Mouse (Mus musculus) midbrain, embryonic 12.5 days (tissue): Measurements from ENCODE around the gene Nphp4. TPM values are rescaled to one million over a fixed set of nuclear protein-coding genes. Genes with fewer than 3 reads are reported as not detected.
"Not testable (repeated sequence)": the region's sequence is repeated elsewhere in the genome, so short reads cannot be mapped to it uniquely, and the experiment has no call there.

Source experiments
- ATAC-seq: fragments of 200-750 bp; cut with Nextera tagmentation; 2 replicates; pipeline ENCODE4 v1.8.0; 2017; ENCODE audit warnings: low read depth, moderate TSS enrichment, moderate library complexity; ENCODE audit not compliant: low FRiP score
- H3K27ac ChIP-seq: fragments of 300-500 bp; sonication (generic); replicated peaks from 2 replicates; pipeline ENCODE4 v1.5.1; 2016; ENCODE audit warnings: mild to moderate bottlenecking
- H3K27me3 ChIP-seq: fragments of 300-500 bp; sonication (generic); 2 replicates; pipeline ENCODE4 v1.6.1; 2016; ENCODE audit warnings: mild to moderate bottlenecking
- H3K36me3 ChIP-seq: fragments of 300-500 bp; sonication (generic); 2 replicates; pipeline ENCODE4 v1.6.1; 2016
- H3K4me1 ChIP-seq: fragments of 300-500 bp; sonication (generic); 2 replicates; pipeline ENCODE4 v1.6.1; 2016
- H3K4me2 ChIP-seq: fragments of 300-500 bp; sonication (generic); replicated peaks from 2 replicates; pipeline ENCODE4 v1.6.1; 2016; ENCODE audit warnings: mild to moderate bottlenecking, moderate library complexity
- H3K4me3 ChIP-seq: fragments of 300-500 bp; sonication (generic); 2 replicates; pipeline ENCODE4 v1.5.1; 2016; ENCODE audit warnings: mild to moderate bottlenecking
- H3K9ac ChIP-seq: fragments of 300-500 bp; sonication (generic); replicated peaks from 2 replicates; pipeline ENCODE4 v1.6.1; 2016; ENCODE audit warnings: mild to moderate bottlenecking, moderate library complexity
- H3K9me3 ChIP-seq: fragments of 300-500 bp; sonication (generic); 2 replicates; pipeline ENCODE4 v1.6.1; 2016; ENCODE audit warnings: mild to moderate bottlenecking
- WGBS: fragments of 180-500 bp; shearing (Covaris S2); methylation state at CpG from one replicate; pipeline ENCODE4 v1.1.7; 2016; 5-methylcytosine and 5-hydroxymethylcytosine counted together
- polyA plus RNA-seq: library from polyadenylated mRNA; unstranded; fragments of >200 nt; fragmentation: Nextera tagmentation; extraction: Ambion mirVana; gene quantifications from 2 replicates; pipeline ENCODE4 v1.2.1, GENCODE M21; 2016

The Nphp4 gene
- polyA plus RNA-seq, 1 experiment from 2014 or later = 8.1 TPM

DNA sequence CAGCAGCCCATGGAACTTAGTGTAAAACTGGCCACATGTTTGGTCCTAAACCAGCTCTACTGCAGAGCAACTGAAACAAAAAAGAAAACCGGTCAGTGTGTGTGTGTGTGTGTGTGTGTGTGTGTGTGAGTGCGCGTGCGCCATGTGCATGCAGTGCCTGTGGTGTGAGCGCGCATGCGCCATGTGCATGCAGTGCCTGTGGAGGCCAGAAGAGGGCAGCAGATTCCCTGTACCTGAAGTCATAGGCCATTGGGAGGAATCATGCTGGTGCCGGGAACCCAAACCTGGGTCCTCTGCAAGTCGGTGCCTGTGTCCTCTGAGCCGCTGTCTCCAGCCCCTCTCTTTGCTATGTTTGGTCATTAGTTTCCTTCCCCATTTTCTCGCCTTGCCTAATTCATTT is 65.9 kb downstream of the Nphp4 start:
- Histone ChIP-seq H3K9ac (no peak overlapping the region), H3K9me3 (0 out of 2 replicates have a peak, but pooled peaks cover 3% of the 10 kb centered on the region), H3K4me2 (no peak overlapping the region), H3K36me3 (peaks cover 17% of the 10 kb centered on the region), H3K27me3 (peaks cover 3% of the 10 kb centered on the region; the same call in 1 of the 2 replicates), H3K4me1 (0 out of 2 replicates have a peak, but pooled peaks cover 2% of the 10 kb centered on the region), H3K4me3 (no peak overlapping the region), H3K27ac (no peak overlapping the region)
- ATAC-seq = no peak
- WGBS = 98% methylated on average over 11 of the region's 11 CpGs

DNA sequence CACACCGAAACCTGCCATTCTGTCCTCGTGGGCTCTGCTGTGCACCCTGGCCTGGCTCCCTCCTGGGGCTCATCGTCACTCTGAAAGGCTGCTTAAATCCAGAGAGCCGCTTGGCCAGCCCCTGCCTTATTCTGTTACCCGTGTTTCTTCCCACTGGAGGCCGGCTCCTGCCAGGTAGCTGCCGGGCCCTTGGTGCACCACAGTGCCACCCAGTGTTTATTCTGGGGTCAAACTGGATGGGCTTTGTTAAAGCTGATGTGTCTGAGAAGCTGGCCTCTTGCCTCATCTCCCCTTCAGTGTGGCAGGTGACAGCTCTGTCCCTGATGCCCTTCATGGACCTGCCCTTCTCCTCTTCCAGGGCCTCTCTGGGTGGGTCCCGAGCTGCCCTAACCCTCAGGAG is 70.0 kb downstream of the Nphp4 start:
- peaks cover 3% of the 10 kb centered on the region; the same call in 1 of the 2 replicates for H3K27me3 ChIP-seq
- H3K4me1 ChIP-seq = peaks cover 16% of the 10 kb centered on the region
- no peak overlapping the region for H3K9ac ChIP-seq
- H3K9me3 ChIP-seq = 0 out of 2 replicates have a peak, but pooled peaks cover 3% of the 10 kb centered on the region
- no peak for ATAC-seq
- 61% methylated on average over 8 of the region's 8 CpGs for WGBS
- H3K36me3 ChIP-seq = peaks cover 19% of the 10 kb centered on the region
- no peak overlapping the region for H3K4me2 ChIP-seq
- no peak overlapping the region for H3K4me3 ChIP-seq
- H3K27ac ChIP-seq = 0 out of 2 replicates have a peak overlapping the region, but pooled peaks have one; percentile 7

DNA sequence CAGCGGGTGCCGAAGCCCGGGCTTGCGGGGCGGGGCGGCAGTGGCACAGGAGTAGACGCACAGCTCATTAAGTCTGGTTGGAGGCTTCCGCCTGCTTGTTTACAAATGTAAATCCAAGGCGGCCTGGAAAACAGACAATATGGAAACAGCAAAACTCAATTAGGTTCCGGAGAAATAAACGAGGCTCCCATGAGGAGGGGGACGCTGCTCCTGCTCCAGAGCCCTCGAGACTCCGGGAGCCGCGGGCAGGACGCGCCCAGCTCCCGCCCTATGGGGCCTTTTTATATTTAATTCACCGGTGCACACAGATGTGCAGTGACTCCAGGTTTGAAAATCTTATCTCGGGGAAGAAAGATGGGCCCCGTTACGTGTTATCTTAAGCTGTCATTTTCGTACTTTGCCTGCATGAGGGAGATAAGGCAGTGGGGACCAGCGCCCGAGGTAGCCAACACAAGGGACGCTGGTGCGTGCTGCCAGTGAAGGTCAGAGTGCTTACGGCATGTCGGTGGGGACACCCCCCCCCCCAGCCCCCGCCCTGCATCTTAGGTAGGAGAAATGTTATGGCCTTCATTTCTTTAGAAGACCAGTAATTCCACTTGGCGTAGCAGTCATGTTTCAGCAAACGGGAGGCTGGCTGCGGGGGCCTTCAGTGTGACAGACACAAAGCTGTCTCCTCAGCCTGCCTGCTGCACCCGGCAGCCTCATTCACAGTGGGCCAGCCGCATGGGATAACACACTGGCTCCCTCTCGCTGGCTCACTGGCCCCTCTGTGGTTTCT is 71.6 kb downstream of the Nphp4 start:
- peak; percentile 53 for ATAC-seq
- no peak overlapping the region for H3K9ac ChIP-seq
- 41% methylated on average over 37 of the region's 37 CpGs for WGBS
- peak overlapping the region; percentile 24 for H3K4me2 ChIP-seq
- no peak overlapping the region for H3K4me3 ChIP-seq
- H3K36me3 ChIP-seq = 0 out of 2 replicates have a peak, but pooled peaks cover 7% of the 10 kb centered on the region
- H3K27me3 ChIP-seq = peaks cover 3% of the 10 kb centered on the region; the same call in 1 of the 2 replicates
- H3K9me3 ChIP-seq = 0 out of 2 replicates have a peak, but pooled peaks cover 3% of the 10 kb centered on the region
- peaks cover 16% of the 10 kb centered on the region for H3K4me1 ChIP-seq
- peak overlapping the region; percentile 43 for H3K27ac ChIP-seq

DNA sequence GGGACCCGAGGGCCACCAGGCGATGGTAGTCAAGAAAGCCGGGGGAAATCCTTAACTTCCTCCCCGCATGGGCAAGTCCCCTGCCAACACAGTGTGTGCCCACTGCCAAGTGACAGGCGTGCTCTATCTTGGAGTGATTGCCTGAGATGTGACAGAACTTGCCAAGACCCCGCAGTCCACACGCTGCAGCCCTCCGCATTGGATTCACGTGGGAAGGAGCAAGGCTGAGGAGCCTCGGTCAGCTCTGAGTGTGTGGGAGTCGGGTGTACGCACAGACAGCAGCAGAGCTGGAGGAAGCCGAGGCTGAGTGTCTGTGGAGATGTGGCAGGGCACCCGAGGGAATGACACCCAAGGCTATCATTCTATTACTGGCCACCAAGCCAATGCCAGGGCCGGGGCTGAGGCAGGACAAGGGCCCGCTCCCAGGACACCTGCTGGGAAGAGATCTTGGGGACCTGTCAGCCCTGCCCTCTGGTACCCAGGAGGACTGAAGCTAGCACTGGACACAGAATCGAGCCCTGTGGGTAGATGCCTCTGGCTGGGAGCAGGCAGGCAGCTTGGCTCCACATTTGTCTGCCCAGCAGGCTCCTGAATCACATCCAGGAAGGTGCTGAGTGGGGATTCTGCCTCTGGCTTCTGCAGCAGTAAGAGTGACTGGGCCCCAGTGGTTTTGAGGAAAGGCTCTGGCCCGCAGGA is 73.1 kb downstream of the Nphp4 start:
- Histone ChIP-seq H3K27me3 (peaks cover 3% of the 10 kb centered on the region; the same call in 1 of the 2 replicates), H3K4me3 (no peak overlapping the region), H3K36me3 (0 out of 2 replicates have a peak, but pooled peaks cover 7% of the 10 kb centered on the region), H3K9ac (no peak overlapping the region), H3K9me3 (0 out of 2 replicates have a peak, but pooled peaks cover 3% of the 10 kb centered on the region), H3K4me1 (peaks cover 19% of the 10 kb centered on the region), H3K27ac (peak overlapping the region; percentile 31), H3K4me2 (no peak overlapping the region)
- WGBS = 93% methylated on average over 18 of the region's 18 CpGs
- ATAC-seq = no peak

DNA sequence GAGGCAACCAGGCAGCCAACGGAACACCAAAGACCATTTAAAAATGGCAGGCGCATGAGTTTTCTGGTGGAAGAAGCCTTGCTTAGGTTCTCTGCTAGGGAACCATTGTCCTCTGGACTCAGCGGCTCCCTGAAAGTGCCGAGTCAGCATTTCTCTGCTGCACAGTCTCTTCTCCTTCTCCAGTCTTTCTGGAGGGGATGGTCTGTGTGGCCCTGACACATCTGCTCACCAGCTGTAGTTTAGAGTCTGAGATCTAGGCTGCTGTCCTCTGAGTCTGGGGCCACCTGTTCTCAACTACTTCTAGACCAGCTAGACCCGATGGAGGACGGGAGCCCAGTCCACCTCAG is 73.7 kb downstream of the Nphp4 start:
- Histone ChIP-seq H3K27me3 (peaks cover 3% of the 10 kb centered on the region; the same call in 1 of the 2 replicates), H3K9ac (no peak overlapping the region), H3K9me3 (0 out of 2 replicates have a peak, but pooled peaks cover 2% of the 10 kb centered on the region), H3K4me3 (no peak overlapping the region), H3K4me2 (no peak overlapping the region), H3K27ac (peak overlapping the region; percentile 31; the same call in 1 of the 2 replicates), H3K4me1 (peaks cover 22% of the 10 kb centered on the region), H3K36me3 (0 out of 2 replicates have a peak, but pooled peaks cover 7% of the 10 kb centered on the region)
- WGBS = 92% methylated on average over 6 of the region's 6 CpGs
- ATAC-seq = no peak

DNA sequence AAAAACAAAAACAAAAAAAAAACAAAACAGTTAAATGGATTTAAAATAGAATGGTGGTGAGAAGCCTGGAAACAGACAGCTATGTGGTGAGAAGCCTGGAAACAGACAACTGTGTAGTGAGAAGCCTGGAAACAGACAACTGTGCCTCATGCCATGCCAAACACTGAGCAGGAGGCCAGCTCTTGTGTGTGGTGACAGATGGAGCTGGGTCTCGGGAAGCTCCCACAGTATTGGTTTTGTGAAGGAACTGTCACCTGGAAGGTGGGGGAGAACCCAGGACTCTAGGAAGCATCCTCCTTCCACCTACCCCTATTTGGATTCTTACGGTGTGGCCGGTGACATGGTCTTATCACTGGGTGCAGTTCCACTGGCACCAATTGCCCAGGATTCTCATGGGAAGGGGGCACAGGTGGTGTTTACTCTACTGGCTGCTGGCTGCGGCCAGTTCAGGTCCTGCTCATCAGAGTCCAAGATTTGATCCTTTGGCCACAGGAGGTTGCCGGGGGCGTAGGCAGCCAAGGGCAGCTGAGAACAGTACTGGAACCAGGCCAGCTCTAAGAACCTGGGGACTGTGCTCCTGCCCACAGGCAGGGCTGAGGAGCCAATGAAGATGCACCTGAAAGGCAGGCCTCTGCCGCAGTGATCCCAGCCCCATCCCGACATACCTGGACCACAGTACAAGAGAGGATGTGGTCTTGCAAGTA is 77.2 kb downstream of the Nphp4 start:
- Histone ChIP-seq H3K4me2 (no peak overlapping the region), H3K9ac (no peak overlapping the region), H3K36me3 (0 out of 2 replicates have a peak, but pooled peaks cover 7% of the 10 kb centered on the region), H3K9me3 (no peaks in the 10 kb centered on the region), H3K27me3 (no peaks in the 10 kb centered on the region), H3K4me1 (peaks cover 26% of the 10 kb centered on the region), H3K27ac (no peak overlapping the region), H3K4me3 (no peak overlapping the region)
- no peak for ATAC-seq
- WGBS = 86% methylated on average over 8 of the region's 8 CpGs

DNA sequence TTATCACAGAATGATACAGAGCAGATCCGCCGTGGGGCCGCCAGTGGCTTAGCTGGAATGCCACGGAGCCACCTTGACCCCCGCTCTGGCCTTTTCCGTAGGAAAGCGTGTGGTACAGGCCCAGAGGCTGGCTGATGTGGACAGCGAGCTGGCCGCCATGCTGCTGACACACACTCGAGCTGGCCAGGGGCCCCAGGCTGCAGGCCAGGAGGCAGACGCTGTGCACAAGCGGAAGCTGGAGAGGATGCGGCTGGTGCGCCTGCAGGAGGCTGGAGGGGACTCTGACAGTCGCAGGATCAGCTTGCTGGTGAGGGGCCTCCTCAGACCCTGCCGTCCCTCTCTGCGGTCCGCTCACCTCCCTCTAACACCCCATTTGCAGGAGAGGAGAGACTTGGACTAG is 77.9 kb downstream of the Nphp4 start:
- Histone ChIP-seq H3K9me3 (no peaks in the 10 kb centered on the region), H3K4me2 (no peak overlapping the region), H3K36me3 (0 out of 2 replicates have a peak, but pooled peaks cover 7% of the 10 kb centered on the region), H3K4me3 (no peak overlapping the region), H3K4me1 (peaks cover 26% of the 10 kb centered on the region), H3K27ac (0 out of 2 replicates have a peak overlapping the region, but pooled peaks have one; percentile 10), H3K9ac (no peak overlapping the region; the same call in 1 of the 2 replicates), H3K27me3 (no peaks in the 10 kb centered on the region)
- WGBS = 71% methylated on average over 18 of the region's 18 CpGs
- ATAC-seq = no peak

DNA sequence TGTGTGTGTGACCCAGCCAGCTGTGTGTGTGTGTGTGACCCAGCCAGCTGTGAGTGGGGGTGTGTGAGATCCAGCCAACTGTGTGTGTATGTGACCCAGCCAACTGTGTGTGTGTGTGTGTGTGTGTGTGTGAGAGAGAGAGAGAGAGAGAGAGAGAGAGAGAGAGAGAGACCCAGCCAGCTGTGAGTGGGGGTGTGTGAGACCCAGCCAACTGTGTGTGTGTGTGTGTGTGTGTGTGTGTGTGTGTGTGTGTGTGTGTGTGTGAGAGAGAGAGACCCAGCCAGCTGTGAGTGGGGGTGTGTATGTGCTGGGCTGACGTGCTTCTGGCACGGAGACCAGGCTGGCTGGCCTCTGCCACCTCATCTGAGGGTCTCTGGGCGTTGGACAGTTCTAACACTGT is 79.3 kb downstream of the Nphp4 start:
- 63% methylated on average over 3 of the region's 3 CpGs for WGBS
- H3K9me3 ChIP-seq, H3K36me3 ChIP-seq, H3K4me2 ChIP-seq, H3K27me3 ChIP-seq, ATAC-seq, H3K4me3 ChIP-seq, H3K9ac ChIP-seq, H3K27ac ChIP-seq: not testable (repeated sequence)
- H3K4me1 ChIP-seq = peaks cover 39% of the 10 kb centered on the region

DNA sequence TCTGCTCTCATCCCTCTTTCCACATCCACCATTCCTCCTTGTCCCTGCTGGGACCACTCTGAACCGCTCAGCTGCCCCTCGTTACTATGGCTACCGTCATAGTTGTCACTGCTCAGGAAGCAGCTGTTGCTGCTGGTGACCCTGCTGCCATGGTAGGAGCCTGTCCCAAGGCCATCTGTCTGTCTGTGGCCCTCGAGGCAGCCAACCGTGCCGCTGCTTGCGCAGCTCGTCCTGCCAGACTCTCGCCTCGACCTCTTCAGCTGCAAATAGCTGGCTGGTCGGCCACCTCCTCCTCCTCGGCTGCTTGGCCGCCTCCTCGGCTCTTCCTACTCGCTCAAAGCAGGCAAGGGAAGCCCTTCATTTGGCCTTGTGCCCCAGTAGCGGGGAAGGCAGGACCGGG is 81.7 kb downstream of the Nphp4 start:
- Histone ChIP-seq H3K4me3 (no peak overlapping the region), H3K27ac (peak overlapping the region; percentile 60), H3K27me3 (no peaks in the 10 kb centered on the region), H3K4me1 (peaks cover 39% of the 10 kb centered on the region), H3K9me3 (no peaks in the 10 kb centered on the region), H3K4me2 (no peak overlapping the region; the same call in 1 of the 2 replicates), H3K36me3 (peaks cover 11% of the 10 kb centered on the region), H3K9ac (peak overlapping the region; percentile 21; the same call in 1 of the 2 replicates)
- peak; percentile 63; the same call in 1 of the 2 replicates for ATAC-seq
- WGBS = 28% methylated on average over 17 of the region's 17 CpGs

DNA sequence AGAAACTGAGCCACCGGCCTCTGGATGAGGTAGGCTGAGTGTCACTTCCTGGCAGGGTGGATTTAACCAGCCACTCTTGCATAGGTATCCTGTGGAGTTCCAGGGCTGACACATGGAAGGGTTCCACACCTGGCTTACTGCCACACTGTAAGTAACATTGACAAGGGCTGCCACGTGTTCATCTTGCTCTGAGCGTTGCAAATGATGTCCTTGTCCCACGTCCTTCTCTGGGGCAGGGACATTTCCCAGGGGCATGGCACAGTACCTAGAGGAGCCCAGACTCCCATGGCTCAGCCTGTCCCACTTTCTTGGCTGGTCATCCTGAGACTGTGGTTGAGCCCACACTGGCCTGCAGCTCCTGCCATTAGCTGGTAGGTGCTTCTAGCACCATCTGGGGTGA is 91.5 kb downstream of the Nphp4 start:
- Histone ChIP-seq H3K9ac (no peak overlapping the region), H3K4me3 (no peak overlapping the region), H3K4me1 (peaks cover 9% of the 10 kb centered on the region; the same call in 1 of the 2 replicates), H3K27ac (no peak overlapping the region), H3K4me2 (no peak overlapping the region), H3K27me3 (0 out of 2 replicates have a peak, but pooled peaks cover 3% of the 10 kb centered on the region), H3K9me3 (no peaks in the 10 kb centered on the region), H3K36me3 (peaks cover 4% of the 10 kb centered on the region)
- no peak for ATAC-seq
- WGBS = 81% methylated on average over 4 of the region's 4 CpGs

DNA sequence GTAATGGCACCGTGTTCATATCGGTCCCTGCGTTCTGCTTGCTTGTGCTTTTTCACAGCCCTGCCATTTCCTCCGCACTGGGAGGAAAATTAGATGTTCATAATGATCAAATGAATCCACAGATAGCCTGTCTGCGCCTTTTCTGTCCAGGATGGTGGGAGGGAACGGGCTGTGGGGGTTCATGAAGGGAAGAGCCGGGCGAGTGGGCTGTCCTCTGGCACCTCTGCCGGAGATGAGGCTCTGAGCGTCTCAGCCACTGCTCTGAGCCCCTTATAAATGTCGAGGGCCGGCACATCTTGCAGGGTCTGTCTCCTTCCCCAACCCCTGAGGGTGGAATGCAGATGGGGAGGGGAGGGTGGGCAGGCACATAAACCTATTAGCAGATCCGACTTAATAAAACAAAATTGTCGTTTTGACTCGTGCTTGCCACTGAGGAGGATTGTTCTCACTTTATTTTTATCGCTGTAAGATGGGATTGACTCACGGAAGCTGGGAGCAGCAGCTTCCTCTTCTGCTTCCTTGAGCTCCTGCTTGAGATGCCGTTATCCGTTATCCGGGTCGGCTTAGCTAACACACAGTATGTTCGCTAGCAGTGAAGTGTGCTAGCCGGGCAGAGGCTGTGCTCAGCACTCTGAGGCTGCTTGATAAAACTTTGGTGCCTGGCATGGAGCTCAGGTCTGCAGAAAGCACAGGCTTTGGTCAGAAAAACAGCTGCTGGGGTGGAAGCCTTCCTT is 92.3 kb downstream of the Nphp4 start:
- Histone ChIP-seq H3K4me1 (peaks cover 9% of the 10 kb centered on the region; the same call in 1 of the 2 replicates), H3K4me3 (no peak overlapping the region), H3K36me3 (no peaks in the 10 kb centered on the region; the same call in 1 of the 2 replicates), H3K27me3 (0 out of 2 replicates have a peak, but pooled peaks cover 3% of the 10 kb centered on the region), H3K27ac (peak overlapping the region; percentile 42), H3K9ac (0 out of 2 replicates have a peak overlapping the region, but pooled peaks have one; percentile 20), H3K4me2 (no peak overlapping the region), H3K9me3 (no peaks in the 10 kb centered on the region)
- WGBS = 59% methylated on average over 23 of the region's 23 CpGs
- no peak for ATAC-seq
